Mouse (Mus musculus) erythroblast, adult 5-6 weeks (primary cell): ENCODE measurements around the gene Styx. TPM values are rescaled to one million over a fixed set of nuclear protein-coding genes. Genes with fewer than 3 reads are reported as not detected.

Experiments
- ATAC-seq: replicated peaks from 2 replicates; pipeline ENCODE4 v1.8.0; 2016; ENCODE audit warnings: moderate number of reproducible peaks, mild to moderate bottlenecking, moderate TSS enrichment, inconsistent platforms; ENCODE audit not compliant: poor library complexity, low FRiP score, severe bottlenecking
- total RNA-seq, 2 experiments: library from RNA; stranded (forward) in 1 of 2; stranded (reverse) in 1 of 2; fragments of 150-400 nt in 1 of 2; fragments of 200-764, 138-1000 nt in 1 of 2; gene quantifications; 2 replicates each; pipeline versions ENCODE4 v1.2.3 to v1.2.4; 2015 to 2017; ENCODE audit warnings: low replicate concordance in 2 of 2

The Styx gene
- total RNA-seq, 2 experiments from 2014 or later: 5.8 to 6.6 TPM

DNA sequence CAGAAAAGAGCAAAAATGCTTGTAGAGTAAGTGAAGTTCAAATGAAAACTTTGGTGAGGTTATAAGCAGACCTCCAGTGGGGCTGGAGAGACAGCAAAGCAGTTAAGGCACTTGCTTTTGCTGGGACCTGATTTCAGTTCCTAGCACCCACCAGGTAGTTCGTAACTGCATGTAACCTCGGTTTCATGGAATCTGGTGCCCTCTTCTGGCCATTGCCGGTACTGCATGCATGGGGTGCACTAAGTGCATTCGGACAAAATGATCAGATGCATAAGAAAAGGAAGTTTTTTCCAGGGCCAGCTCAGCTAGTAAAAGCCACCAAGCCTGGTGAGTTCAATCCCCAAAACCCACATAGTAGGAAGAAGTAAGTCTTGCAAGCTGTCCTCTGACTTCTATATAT is 81.1 kb downstream of the Styx start:
- no peak for ATAC-seq

DNA sequence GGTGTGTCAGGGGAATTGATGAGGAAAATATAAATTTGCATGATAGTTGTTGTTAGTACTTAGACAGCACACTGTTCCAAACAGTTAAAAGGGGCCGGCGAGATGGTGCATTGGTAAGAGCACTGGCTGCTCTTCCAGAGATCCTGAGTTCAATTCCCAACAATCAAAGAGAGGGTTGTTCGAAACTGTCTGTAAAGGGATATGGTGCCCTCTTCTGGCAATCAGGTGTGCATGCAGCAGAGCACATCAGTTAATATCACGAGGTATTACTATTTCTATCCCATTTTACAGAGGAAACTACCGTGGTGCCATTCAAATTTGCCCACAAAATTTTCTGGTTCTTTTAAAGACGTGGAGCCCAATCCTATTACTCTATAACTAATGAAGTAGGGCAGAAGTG is 83.3 kb downstream of the Styx start:
- ATAC-seq: no peak

DNA sequence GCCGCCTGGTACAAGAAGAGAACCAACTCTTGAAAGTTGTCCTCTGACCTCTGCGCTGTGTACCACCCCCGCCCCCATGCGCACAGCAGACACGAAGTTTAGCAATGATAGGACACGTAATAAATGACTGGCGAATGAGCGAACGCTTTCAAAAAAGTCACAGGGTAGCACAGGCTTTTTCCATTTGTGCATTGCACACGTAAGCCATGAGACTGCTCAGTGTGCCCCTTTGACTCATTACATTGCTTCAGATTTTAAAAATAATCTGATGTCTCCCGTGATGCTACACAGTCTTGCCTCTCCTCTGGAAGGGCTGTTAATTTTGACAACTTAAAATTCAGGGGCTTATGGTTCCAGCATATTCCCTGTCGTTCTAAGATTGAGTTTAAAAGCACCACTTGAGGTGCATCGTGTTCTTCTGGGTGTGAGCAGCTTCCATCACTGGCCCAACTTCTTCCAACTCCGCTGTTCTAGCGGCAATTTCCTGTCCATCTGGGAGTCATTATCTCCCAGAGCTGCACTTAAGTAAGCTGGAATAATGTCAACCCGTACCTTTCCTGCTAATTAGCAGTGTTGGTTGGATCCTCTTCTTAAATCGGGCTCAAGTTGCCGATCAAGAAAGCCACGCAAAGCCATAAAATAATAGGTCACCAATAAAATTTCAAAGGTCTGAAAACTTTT is 87.5 kb downstream of the Styx start:
- ATAC-seq: no peak

DNA sequence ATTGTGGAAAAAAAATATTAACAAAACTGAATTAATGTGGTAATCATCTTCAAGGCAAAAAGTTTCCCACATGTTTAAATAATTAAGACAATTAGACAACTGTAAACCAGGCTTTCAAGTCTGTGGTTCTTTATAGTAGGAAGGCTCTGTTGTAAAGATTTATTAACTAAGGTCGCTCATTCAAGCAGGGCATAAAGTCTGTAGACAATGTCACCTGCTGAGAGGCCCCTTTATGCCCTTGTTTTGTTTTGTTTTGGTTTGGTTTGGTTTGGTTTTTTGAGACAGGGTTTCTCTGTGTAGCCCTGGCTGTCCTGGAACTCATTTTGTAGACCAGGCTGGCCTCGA is 88.0 kb downstream of the Styx start:
- ATAC-seq: no peak

DNA sequence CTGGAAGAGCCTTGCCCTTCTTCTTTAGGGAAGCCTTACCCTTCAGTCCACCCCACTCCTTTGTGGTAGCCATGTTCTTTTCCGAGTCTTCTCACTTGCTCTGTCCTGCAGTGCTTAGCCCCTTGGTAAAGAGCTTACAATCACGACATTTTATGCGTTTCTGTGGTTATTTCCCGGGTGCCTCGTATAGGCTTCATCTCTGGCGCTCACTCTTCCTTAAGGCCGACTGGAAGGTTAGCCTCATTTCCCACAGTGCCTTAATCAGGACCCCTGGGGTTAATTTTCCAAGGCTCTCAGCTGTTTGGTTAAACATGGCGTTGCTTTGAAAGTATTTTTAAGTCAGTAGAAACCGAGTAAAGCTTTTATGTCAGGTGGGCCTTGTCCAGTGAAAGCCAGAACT is 88.5 kb downstream of the Styx start:
- no peak for ATAC-seq

DNA sequence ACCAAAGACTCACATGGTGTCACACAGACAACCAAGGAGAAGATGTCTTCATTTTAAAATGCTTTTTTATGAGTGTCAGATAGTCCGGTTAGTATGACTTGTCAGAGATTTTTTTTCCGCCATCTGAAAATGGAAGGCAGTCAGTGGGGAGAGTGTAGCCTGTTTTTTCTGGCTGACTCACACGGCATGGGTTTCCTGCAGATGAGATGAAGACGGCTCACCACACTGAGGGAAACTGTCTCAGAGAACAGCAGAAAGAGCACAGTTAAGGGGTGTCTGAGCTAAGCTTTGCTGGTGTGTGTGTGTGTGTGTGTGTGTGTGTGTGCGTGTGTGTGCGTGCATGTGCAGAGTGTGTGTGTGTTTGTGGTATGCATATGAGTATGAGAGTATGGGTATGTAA is 90.4 kb downstream of the Styx start:
- ATAC-seq: no peak

DNA sequence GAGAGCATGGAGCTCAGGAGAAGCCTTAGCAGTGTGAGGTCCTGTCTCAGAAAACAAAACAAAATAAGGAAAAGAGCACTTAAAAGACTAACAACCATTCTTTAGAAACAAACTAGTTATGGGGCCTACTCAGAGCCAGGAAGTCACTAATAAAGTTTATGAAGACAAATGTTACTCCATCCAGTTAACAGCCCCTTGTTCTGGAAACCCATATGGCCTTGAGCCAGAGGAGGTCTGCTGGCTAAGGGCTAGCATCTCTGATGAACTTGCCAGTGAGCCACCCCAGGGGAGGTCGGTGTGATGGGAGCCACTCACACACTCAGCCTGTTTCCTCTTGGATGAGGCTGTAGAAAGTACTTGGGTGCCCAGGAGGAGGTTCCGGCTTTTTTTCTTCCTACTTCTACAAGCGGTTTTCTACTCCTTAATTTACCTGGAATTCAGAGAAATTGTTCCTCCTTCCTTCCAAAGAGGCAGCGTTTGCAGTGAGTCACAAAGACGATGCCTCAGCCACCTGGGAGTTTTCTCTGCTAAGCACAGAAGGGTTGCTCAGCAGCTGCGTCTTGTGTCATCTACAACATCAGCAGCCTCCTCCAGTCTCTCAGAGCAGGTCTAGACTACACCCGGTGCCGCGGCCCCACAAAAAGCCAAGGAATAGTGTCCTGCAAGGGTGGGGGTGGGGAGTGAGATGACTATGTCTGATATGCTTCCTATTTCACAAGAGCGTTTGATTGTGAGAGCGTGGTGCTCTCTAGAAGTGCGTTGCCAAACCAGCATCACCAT is 92.1 kb downstream of the Styx start:
- no peak for ATAC-seq

DNA sequence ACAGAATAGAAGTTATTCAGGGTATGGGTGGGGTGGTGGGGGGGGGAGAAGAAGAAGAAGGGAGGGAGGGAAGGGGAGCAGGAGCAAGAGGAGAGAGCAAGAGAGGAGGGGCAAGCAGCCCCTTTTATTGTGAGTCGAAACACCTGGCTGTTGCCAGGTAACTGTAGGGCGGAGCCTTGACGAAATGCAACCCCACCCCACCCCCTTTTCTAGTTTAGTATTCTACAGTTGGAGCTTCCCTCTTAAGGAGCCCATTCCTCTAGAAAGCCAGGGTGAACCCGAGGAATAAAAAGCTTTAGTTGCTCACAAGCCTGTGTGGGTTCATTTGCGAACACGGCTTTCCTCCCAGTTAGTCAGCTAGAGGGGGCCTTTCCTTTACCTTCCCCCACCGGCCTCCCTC is 94.0 kb downstream of the Styx start:
- ATAC-seq: no peak

DNA sequence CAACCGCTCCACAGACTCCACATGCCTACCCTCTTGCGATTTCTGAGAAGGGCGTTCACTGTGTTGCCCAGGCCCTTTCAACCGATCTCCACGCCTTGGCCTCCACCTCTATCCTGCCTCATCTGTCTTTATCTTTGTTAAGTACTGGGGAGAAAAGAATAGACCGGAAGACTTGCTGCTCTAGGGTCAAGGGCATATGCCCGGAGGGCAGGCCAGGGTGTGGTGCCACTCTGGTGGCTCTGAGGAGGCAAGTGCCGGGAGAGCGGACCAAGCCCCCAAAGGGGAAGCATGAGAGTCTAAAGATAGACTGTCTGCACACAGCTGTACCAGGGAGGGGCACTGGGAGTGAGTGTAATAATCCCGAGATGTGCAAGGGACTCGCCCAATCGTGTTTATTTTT is 94.6 kb downstream of the Styx start:
- ATAC-seq: no peak

DNA sequence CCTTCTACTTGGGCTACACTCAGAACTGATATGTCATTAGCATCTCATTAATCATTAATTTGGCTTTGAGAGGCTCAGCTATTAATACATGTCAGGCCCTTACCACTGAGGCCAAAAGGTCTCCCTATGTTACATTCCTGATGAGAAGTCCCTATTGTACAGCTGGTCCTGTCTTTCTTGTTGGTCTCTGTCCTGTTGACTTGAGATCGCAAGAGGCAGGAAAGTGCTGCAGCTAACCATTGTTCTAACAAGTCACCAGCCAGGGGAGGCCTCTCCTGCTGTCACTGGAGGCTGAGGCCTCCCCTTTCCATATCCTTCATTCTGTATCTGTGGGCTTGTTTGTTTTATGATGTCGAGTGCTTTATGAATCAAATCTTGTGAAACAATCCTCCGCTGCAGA is 95.9 kb downstream of the Styx start:
- ATAC-seq: no peak

DNA sequence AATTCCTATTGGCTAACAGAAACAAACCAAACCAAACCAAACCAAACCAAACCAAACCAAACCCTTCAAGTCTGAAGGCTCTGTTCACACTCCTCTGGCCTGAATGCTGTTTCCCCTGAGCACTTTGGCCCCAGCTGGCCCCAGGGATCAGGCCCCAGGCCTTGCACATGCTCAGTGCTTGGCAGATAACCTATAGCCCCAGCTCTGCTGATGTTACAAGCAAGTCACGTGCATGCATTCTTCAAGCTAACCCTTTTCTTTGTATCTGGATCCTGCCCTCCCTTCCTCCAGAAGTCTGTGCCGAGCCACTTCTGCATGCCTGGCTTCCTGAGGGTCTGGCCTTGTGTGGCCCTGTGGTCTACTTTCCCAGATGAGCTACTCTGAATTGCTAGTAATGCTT is 100.2 kb downstream of the Styx start:
- ATAC-seq: no peak

DNA sequence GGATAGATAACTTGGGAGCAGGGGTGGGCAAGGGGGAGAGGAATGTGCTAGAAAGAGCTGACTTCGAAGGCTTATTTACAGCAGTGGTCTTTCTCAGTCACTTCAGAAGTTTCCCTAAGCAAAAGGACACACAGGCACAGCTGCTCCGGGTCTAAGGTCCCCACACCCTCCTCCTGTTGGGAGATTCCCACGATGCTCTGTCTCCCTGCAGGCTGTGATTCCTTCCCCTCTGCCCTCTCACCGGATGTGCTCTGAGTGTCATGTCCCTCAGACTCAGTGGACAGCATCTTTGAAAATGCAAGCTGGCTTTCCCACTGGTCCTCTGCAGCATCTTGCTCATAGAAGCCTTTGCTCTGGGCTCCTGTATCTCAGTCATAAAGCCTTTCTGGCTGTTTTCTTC is 101.3 kb downstream of the Styx start:
- ATAC-seq: no peak

DNA sequence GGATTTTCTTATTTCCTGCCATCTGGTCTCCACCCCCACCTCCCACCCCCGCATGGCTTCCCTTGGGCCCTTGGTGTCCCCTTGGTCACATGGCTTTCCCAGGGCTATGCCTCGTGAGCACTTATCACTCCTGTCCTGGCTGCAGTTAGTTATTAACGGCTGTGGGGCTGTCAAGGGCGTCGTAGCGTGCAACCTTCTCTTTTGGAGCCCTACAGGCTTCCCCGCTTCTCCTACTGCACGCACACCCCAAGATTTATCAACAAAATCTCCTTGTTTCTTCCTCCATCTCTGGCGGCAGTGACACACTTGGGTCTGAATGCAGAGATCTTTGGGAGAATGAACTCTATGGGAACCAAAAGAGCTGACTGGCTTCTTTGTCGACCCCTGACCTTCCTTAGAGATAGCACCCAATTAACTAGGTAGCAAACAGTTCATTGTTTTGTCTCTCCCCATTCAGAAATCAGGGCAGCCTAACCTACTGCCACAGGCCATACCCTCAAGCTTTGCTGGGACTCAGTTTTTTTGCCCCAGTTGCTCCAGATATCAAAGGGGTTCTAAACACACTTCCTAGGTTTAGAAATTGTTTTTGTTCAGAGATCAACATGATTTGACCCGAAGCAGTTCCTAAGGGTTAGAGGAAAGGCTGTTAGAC is 102.1 kb downstream of the Styx start:
- ATAC-seq: no peak

DNA sequence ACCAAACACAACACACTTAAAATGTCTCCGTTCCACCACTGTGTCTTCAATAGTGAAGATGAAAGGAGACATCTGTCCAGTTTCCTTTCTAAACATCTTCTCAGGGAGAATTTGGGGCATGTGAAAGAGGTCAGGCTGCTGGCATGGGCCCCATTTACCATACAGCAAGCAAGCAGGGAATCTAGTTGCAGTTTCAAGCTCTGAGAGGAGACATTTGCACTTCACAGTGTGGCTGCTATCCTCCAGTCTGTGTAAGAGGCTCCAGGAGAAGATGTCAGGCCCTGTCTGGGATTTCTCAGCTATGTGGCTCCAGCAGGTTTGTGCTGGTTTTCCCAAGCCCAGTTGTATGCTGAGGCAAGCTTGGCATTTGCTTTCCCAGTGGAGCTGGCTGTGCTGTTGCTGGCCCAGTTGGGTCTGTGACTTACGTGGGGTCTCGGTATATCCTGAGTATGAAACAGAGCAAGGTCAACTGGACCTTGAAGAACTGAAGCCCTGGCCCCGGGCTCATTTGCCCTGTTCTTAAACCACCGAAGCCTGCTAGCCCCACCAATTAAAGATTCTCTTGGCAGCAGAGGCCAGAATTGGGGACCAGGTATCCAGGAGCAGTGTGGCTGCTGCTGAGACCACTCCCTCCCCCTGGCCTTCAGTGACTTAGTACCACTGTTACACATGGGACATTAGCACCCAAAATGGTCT is 102.8 kb downstream of the Styx start:
- no peak for ATAC-seq

DNA sequence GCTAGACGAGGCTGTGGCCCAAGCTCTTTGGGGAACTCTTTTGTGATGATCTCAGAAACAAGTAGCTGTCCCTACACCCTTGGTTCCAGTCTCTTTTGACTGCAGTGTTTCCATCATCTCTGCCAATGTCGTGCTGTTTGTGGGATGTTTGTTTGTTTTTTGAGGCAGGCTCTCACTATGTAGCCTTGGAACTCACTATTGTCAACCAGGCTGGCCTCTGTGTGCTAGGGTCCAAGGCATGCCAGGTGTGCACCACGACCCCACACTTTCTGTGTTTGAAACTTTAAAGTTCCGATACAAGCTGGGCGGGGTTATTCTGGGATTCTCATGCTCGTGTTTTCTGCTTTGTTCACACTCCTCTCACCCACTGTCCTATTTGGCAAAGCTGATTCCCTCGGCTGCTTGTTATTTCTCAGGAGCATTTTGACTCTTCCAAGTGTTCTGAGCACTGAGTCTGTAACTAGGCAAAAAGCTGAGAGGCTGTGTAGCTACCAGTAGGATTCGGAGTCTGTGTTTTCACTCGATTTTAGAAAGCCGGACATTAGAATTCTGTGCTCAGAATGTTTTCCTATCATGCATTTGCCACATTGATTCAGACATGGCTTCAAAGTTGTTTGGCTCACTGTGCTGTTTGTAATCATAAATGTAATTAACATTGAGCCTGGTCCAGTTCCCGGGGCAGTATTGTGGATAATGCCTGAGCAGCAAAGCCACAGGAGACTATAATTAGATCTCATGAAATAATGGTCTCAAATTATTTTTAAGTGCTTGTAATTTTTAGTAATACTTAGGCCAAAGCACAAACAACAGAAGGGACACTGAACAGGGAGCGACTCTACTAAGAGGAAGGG is 105.0 kb downstream of the Styx start:
- ATAC-seq: no peak

DNA sequence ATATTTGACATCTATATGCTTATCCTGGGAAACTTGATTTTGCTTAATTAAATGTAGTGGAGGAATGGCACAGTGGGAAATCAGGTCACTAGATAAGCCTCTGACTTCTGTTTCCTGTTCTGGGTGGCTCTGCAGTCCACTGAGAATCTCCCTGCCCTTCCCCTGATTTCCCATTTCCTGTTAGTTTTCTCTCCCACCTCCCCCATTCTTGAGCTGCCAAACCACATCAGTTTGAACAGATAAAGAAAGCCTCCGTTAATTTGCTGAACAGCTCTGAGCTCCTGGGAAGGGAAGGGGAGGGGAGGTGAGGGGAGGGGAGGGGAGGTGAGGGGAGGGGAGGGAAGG is 105.6 kb downstream of the Styx start:
- ATAC-seq: no peak

DNA sequence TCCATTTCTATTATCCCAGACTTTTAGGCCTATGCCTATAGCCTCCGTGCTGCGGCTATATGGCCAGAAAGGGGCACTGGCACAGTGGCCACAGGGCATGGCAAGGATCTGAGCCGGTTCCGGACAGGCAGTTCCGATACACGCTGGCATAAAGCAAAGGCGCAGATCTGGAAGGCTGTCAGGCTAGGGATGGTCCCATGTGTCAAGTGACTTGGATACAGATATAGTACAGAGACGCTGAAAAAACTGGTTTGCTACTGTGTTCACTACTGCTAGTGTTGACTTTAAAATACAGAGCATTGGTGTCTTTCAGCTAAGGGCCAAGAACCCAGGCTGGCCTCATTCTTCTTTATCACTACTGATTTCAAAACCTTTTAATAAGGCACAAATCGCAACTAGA is 106.1 kb downstream of the Styx start:
- no peak for ATAC-seq

DNA sequence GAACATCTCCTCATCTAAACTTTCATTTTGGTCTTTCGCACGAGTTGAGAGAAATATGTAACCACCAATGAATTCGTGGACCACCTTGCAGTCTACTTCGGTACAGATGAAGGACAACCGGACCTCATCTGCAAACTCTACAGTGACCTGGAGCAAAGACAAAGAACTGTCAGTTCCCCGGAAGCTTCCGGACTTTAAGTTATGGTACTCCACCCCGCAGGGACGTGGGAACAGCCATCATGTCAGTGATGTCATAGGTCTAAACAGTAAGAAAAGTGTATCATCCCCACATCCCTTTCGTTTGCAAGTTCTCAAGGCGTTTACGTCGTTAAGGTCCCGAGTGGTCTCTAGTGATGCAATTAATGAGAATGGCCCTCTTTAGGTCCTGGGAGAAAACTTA is 109.0 kb downstream of the Styx start:
- ATAC-seq: no peak

DNA sequence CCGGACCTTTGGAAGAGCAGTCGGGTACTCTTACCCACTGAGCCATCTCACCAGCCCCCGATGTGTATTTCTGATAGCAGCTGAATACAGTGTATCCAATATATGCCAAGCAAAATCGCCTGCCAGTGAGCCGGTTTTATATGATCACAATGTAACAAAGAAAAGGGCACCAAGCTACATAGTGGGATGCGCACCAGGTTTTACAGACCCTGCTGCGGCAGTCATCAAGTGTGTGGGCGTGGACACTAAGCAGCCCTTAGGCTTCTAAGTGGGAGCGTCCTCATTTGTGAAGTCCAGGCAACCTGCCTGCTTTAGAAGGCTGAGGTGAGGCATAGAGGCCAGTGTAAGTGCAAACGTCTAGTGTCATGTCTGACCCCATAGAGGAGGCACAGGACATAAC is 109.6 kb downstream of the Styx start:
- ATAC-seq: no peak

DNA sequence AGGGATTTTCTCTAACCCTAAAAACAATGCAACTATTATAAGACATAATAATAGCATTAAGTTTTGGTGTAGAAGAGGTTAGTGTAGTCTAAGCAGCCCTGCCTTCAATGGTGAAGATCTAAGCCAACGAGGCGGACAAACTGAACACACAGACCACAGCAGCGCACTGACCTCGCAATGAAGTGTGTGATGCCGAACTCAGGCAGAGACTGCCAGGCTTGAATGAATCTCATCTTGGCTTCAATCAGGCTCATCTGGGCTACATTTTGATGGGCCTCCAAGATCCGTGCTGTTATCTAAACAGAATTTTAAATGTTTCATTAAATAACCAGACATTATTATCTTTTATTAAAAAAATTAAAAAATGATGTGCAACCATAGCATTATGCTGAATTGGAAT is 111.1 kb downstream of the Styx start:
- ATAC-seq: no peak
